Mouse (Mus musculus) brain, embryonic 14.5 days (tissue): ENCODE measurements at regions not wholly inside any gene's neighbourhood (a gene's known extent, or its start where the extent isn't known, plus 50 kb on each side); places are given as distances from the start of the nearest gene placed in this dataset.

Experiments used
- CTCF ChIP-seq: fragments of 200-500 bp; IDR thresholded peaks from 2 replicates; pipeline ENCODE4 v1.5.1; 2012; ENCODE audit warnings: inconsistent platforms, mild to moderate bottlenecking, moderate library complexity, borderline replicate concordance; ENCODE audit not compliant: insufficient read depth, insufficient read length; ENCODE audit errors: extremely low read depth
- POLR2A ChIP-seq: fragments of 200-500 bp; IDR thresholded peaks from 2 replicates; pipeline ENCODE4 v1.6.1; 2012; ENCODE audit warnings: mild to moderate bottlenecking, inconsistent platforms, borderline replicate concordance; ENCODE audit not compliant: poor library complexity, insufficient read depth, insufficient read length, severe bottlenecking; ENCODE audit errors: extremely low read depth

GRCm38 (mm10) chr10:21798103-21798502 is 83.9 kb upstream of the Sgk1 start:
- no peak for TF ChIP-seq CTCF
- TF ChIP-seq POLR2A, result no peak
